Mouse (Mus musculus): ENCODE measurements around the gene Pabpc1l. TPM values are rescaled to one million over a fixed set of nuclear protein-coding genes. Genes with fewer than 3 reads are reported as not detected.

Pabpc1l gene
- polyA plus RNA-seq, 1 experiment from 2014 or later = 1.5 TPM

DNA sequence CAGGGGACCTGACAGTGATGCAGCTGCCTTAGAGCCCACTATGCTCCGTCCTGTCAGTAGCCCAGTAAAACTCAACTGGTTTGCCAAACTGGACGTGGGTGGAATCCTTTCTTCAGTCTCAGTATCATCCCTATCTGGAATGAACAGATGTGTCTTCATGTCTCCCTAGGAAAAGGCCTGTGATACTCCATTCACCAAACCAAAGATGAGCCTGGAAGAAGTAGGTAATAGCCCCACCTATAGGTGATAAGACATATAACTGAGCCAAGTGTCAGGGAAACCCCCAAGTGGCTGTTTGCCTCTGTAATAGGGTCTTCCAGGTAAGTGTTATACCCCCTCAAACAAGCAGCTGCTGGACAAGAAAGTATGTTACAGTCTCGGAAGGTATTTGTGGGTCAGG is 6.3 kb upstream of the Pabpc1l start:
- 97% methylated on average over 3 of the region's 3 CpGs for WGBS
- H3K27me3 ChIP-seq (ENCODE audit: control insufficient read depth, insufficient read depth, low read length) = no peaks in the 10 kb centered on the region
- H3K4me1 ChIP-seq (ENCODE audit: control insufficient read depth, insufficient read depth, low read length) = no peaks in the 10 kb centered on the region
- DNase-seq (ENCODE audit: low spot score) = no peak
- H3K27ac ChIP-seq (ENCODE audit: low read depth, low read length) = no peak overlapping the region
- H3K9ac ChIP-seq (ENCODE audit: low read length) = no peak overlapping the region
- H3K9me3 ChIP-seq (ENCODE audit: control insufficient read depth, low read length) = no peaks in the 10 kb centered on the region
- H3K4me2 ChIP-seq (ENCODE audit: low read depth) = no peak overlapping the region
- no peak overlapping the region for H3K4me3 ChIP-seq (ENCODE audit: low read depth, low read length)
- no peak for ATAC-seq (ENCODE audit: insufficient read depth, low FRiP score, low TSS enrichment)
- H3K36me3 ChIP-seq (ENCODE audit: control insufficient read depth, insufficient read depth, low read length) = peaks cover 15% of the 10 kb centered on the region

DNA sequence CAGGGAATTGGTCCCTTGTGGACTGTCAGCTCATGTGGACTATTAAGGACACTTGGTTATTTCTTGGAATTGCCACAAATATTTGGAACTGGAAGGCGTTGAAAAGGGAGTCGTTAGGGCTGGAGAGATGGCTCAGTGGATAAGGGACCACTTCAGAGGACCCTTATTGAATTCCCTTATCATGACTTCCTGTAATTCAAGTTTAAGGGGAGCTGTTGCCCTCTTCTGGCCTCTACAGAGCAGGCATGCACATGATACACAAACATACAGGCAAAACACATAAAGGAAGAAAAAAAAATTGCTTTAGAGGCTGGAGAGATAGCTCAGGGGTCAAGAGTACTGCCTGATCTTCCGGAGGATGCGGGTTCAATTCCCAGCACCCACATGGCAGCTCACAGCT is 5.3 kb upstream of the Pabpc1l start:
- 95% methylated on average over 4 of the region's 4 CpGs for WGBS

GRCm38 (mm10) chr2:164022104-164022503 is 3.1 kb upstream of the Pabpc1l start:
- ATAC-seq (ENCODE audit: insufficient read depth, low FRiP score, low TSS enrichment) (no peak), DNase-seq (ENCODE audit: low spot score) (no peak)
- Histone ChIP-seq H3K4me3 (ENCODE audit: low read depth, low read length) (no peak overlapping the region), H3K27me3 (ENCODE audit: control insufficient read depth, insufficient read depth, low read length) (no peaks in the 10 kb centered on the region), H3K9ac (ENCODE audit: low read length) (no peak overlapping the region), H3K27ac (ENCODE audit: low read depth, low read length) (no peak overlapping the region), H3K4me2 (ENCODE audit: low read depth) (no peak overlapping the region), H3K4me1 (ENCODE audit: control insufficient read depth, insufficient read depth, low read length) (no peaks in the 10 kb centered on the region), H3K36me3 (ENCODE audit: control insufficient read depth, insufficient read depth, low read length) (peaks cover 7% of the 10 kb centered on the region), H3K9me3 (ENCODE audit: control insufficient read depth, low read length) (no peaks in the 10 kb centered on the region)
- 49% methylated on average over 2 of the region's 2 CpGs for WGBS

More for the DNA sequence above, 5.3 kb upstream of the Pabpc1l start:
- H3K9ac ChIP-seq (ENCODE audit: low read length) = no peak overlapping the region
- H3K4me2 ChIP-seq (ENCODE audit: low read depth) = no peak overlapping the region
- no peak for ATAC-seq (ENCODE audit: insufficient read depth, low FRiP score, low TSS enrichment)
- H3K4me3 ChIP-seq (ENCODE audit: low read depth, low read length) = no peak overlapping the region
- DNase-seq (ENCODE audit: low spot score) = no peak
- no peaks in the 10 kb centered on the region for H3K4me1 ChIP-seq (ENCODE audit: control insufficient read depth, insufficient read depth, low read length)
- H3K36me3 ChIP-seq (ENCODE audit: control insufficient read depth, insufficient read depth, low read length) = peaks cover 15% of the 10 kb centered on the region
- H3K27me3 ChIP-seq (ENCODE audit: control insufficient read depth, insufficient read depth, low read length) = no peaks in the 10 kb centered on the region
- H3K27ac ChIP-seq (ENCODE audit: low read depth, low read length) = no peak overlapping the region
- no peaks in the 10 kb centered on the region for H3K9me3 ChIP-seq (ENCODE audit: control insufficient read depth, low read length)

DNA sequence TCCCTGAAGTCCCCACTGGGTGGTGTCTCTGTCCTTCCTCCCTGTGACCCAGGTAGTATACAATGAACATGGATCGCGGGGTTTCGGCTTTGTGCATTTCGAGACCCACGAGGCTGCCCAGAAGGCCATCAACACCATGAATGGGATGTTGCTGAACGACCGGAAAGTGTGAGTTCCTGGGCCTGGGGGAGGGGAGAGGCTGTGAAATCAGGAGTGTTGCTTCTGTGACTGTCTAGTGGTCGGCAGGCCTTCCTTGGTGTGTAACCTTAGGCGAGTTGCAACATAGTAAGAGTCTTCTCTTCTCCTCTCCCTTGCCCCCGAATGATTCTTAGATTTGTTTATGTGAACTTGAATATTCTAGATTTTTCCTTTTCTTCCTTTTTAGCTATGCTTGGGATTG is 5.9 kb downstream of the Pabpc1l start:
- WGBS = 80% methylated on average over 10 of the region's 10 CpGs
- H3K27me3 ChIP-seq (ENCODE audit: control insufficient read depth, insufficient read depth, low read length) = no peaks in the 10 kb centered on the region
- H3K9me3 ChIP-seq (ENCODE audit: control insufficient read depth, low read length) = no peaks in the 10 kb centered on the region
- H3K4me3 ChIP-seq (ENCODE audit: low read depth, low read length) = no peak overlapping the region
- H3K4me2 ChIP-seq (ENCODE audit: low read depth) = no peak overlapping the region
- DNase-seq (ENCODE audit: low spot score) = no peak
- no peak for ATAC-seq (ENCODE audit: insufficient read depth, low FRiP score, low TSS enrichment)
- H3K9ac ChIP-seq (ENCODE audit: low read length) = no peak overlapping the region
- no peaks in the 10 kb centered on the region for H3K36me3 ChIP-seq (ENCODE audit: control insufficient read depth, insufficient read depth, low read length)
- H3K27ac ChIP-seq (ENCODE audit: low read depth, low read length) = no peak overlapping the region
- no peaks in the 10 kb centered on the region for H3K4me1 ChIP-seq (ENCODE audit: control insufficient read depth, insufficient read depth, low read length)

DNA sequence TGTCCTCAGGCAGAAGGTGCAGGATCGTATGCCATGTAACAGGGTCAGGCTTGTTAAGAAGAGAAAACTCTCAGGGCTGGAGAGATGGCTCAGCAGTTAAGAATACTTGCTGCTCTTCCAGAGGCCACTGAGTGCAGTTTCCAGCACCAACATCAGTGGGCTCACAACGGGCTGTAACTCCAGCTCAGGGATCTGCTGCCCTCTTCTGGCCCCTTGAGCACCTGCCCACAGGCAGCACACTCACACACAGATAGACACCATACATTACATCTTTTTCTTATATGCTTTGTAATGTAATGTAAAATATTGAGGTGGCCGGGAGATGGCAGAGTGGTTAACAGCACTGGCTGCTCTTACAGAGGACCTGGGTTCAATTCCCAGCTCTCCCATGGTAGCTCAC is 7.7 kb downstream of the Pabpc1l start:
- DNase-seq (ENCODE audit: low spot score) = no peak
- Histone ChIP-seq H3K27me3 (ENCODE audit: control insufficient read depth, insufficient read depth, low read length) (no peaks in the 10 kb centered on the region), H3K4me1 (ENCODE audit: control insufficient read depth, insufficient read depth, low read length) (no peaks in the 10 kb centered on the region), H3K9me3 (ENCODE audit: control insufficient read depth, low read length) (no peaks in the 10 kb centered on the region), H3K27ac (ENCODE audit: low read depth, low read length) (no peak overlapping the region), H3K4me2 (ENCODE audit: low read depth) (no peak overlapping the region), H3K36me3 (ENCODE audit: control insufficient read depth, insufficient read depth, low read length) (no peaks in the 10 kb centered on the region), H3K4me3 (ENCODE audit: low read depth, low read length) (no peak overlapping the region), H3K9ac (ENCODE audit: low read length) (no peak overlapping the region)
- no peak for ATAC-seq (ENCODE audit: insufficient read depth, low FRiP score, low TSS enrichment)
- WGBS = 99% methylated on average over 3 of the region's 3 CpGs

GRCm38 (mm10) chr2:164036520-164037019 is 11.3 kb downstream of the Pabpc1l start:
- Histone ChIP-seq H3K27me3 (ENCODE audit: control insufficient read depth, insufficient read depth, low read length) (no peaks in the 10 kb centered on the region), H3K4me1 (ENCODE audit: control insufficient read depth, insufficient read depth, low read length) (no peaks in the 10 kb centered on the region), H3K27ac (ENCODE audit: low read depth, low read length) (0 out of 2 replicates have a peak overlapping the region, but pooled peaks have one; percentile 27), H3K9ac (ENCODE audit: low read length) (no peak overlapping the region), H3K4me2 (ENCODE audit: low read depth) (no peak overlapping the region), H3K36me3 (ENCODE audit: control insufficient read depth, insufficient read depth, low read length) (no peaks in the 10 kb centered on the region), H3K4me3 (ENCODE audit: low read depth, low read length) (no peak overlapping the region), H3K9me3 (ENCODE audit: control insufficient read depth, low read length) (no peaks in the 10 kb centered on the region)
- ATAC-seq (ENCODE audit: insufficient read depth, low FRiP score, low TSS enrichment) (no peak), DNase-seq (ENCODE audit: low spot score) (no peak)
- 59% methylated on average over 10 of the region's 10 CpGs for WGBS

- DNase-seq (ENCODE audit: low spot score) (no peak), ATAC-seq (ENCODE audit: insufficient read depth, low FRiP score, low TSS enrichment) (no peak)
- no peak overlapping the region for H3K4me3 ChIP-seq (ENCODE audit: low read depth, low read length)
- H3K27ac ChIP-seq (ENCODE audit: low read depth, low read length) = no peak overlapping the region
- no peak overlapping the region for H3K9ac ChIP-seq (ENCODE audit: low read length)
- H3K27me3 ChIP-seq (ENCODE audit: control insufficient read depth, insufficient read depth, low read length) = no peaks in the 10 kb centered on the region
- H3K36me3 ChIP-seq (ENCODE audit: control insufficient read depth, insufficient read depth, low read length) = no peaks in the 10 kb centered on the region
- no peaks in the 10 kb centered on the region for H3K9me3 ChIP-seq (ENCODE audit: control insufficient read depth, low read length)
- H3K4me1 ChIP-seq (ENCODE audit: control insufficient read depth, insufficient read depth, low read length) = no peaks in the 10 kb centered on the region
- 100% methylated on average over 1 of the region's 1 CpGs for WGBS
- no peak overlapping the region for H3K4me2 ChIP-seq (ENCODE audit: low read depth)
Measured at GRCm38 (mm10) chr2:164038407-164039028, 13.3 kb downstream of the Pabpc1l start.

DNA sequence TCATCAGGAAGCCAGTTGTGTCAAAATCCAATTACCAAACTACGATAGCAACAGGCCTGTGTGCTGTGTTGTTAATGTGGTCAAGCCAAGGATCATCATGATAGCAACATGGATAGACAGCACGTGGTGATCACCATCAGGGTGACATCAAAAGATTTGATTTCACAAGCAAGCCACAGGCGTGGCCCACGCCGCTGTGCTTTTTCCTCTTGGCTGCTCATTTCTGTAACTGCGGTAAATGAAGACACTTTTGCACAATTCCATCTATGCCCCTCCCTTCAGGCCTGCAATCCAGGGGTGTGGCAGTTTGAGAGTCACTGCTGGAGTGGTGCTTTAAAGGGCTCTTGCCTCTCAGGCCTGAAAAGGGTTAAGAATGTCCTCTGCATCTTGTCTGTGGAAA is 15.7 kb downstream of the Pabpc1l start:
- no peaks in the 10 kb centered on the region for H3K36me3 ChIP-seq (ENCODE audit: control insufficient read depth, insufficient read depth, low read length)

GRCm38 (mm10) chr2:164041523-164041922 is 16.3 kb downstream of the Pabpc1l start:
- ATAC-seq (ENCODE audit: insufficient read depth, low FRiP score, low TSS enrichment) = no peak
- no peak overlapping the region for H3K4me2 ChIP-seq (ENCODE audit: low read depth)
- no peaks in the 10 kb centered on the region for H3K9me3 ChIP-seq (ENCODE audit: control insufficient read depth, low read length)
- no peaks in the 10 kb centered on the region for H3K4me1 ChIP-seq (ENCODE audit: control insufficient read depth, insufficient read depth, low read length)
- no peak overlapping the region for H3K27ac ChIP-seq (ENCODE audit: low read depth, low read length)
- no peaks in the 10 kb centered on the region for H3K27me3 ChIP-seq (ENCODE audit: control insufficient read depth, insufficient read depth, low read length)
- no peak overlapping the region for H3K9ac ChIP-seq (ENCODE audit: low read length)
- no peaks in the 10 kb centered on the region for H3K36me3 ChIP-seq (ENCODE audit: control insufficient read depth, insufficient read depth, low read length)
- 86% methylated on average over 2 of the region's 2 CpGs for WGBS
- no peak overlapping the region for H3K4me3 ChIP-seq (ENCODE audit: low read depth, low read length)
- DNase-seq (ENCODE audit: low spot score) = no peak

More for the DNA sequence above, 15.7 kb downstream of the Pabpc1l start:
- Histone ChIP-seq H3K4me2 (ENCODE audit: low read depth) (no peak overlapping the region), H3K9ac (ENCODE audit: low read length) (no peak overlapping the region), H3K9me3 (ENCODE audit: control insufficient read depth, low read length) (no peaks in the 10 kb centered on the region), H3K27me3 (ENCODE audit: control insufficient read depth, insufficient read depth, low read length) (no peaks in the 10 kb centered on the region), H3K27ac (ENCODE audit: low read depth, low read length) (no peak overlapping the region), H3K4me3 (ENCODE audit: low read depth, low read length) (no peak overlapping the region), H3K4me1 (ENCODE audit: control insufficient read depth, insufficient read depth, low read length) (no peaks in the 10 kb centered on the region)
- WGBS = 85% methylated on average over 6 of the region's 6 CpGs
- DNase-seq (ENCODE audit: low spot score) (no peak), ATAC-seq (ENCODE audit: insufficient read depth, low FRiP score, low TSS enrichment) (no peak)
